Mouse (Mus musculus): Measurements from ENCODE around the gene Plbd1. TPM values are rescaled to one million over a fixed set of nuclear protein-coding genes. Genes with fewer than 3 reads are reported as not detected.

Gene Plbd1
- total RNA-seq, 2 experiments from 2014 or later: 14.2 to 15.5 TPM

Other genes with a start within 250 kb of the Plbd1 start
- not detected for gene E330021D16Rik, start 246.4 kb downstream of the Plbd1 start, total RNA-seq (2021)
- gene Atf7ip, start 155.8 kb downstream of the Plbd1 start, total RNA-seq (2021): 100 to 1,000 TPM in 1 of 2 experiments, 10 to 100 TPM in 1; 85.1 to 102 TPM
- under 1 TPM in 1 of 2 experiments, not detected in 1; 0.08 TPM for gene Gucy2c, start 119.8 kb upstream of the Plbd1 start, total RNA-seq (2021)
- 10 to 100 TPM; 32.2 to 40.5 TPM for gene Hist4h4, start 142.5 kb upstream of the Plbd1 start, total RNA-seq (2021)
- gene H2afj, start 146.3 kb upstream of the Plbd1 start, total RNA-seq (2021): 10 to 100 TPM; 18.1 to 19.7 TPM
- under 1 TPM; 0.39 to 0.57 TPM for gene BC049715, start 165.7 kb upstream of the Plbd1 start, total RNA-seq (2021)
- gene Wbp11, start 166.3 kb upstream of the Plbd1 start, total RNA-seq (2021): 10 to 100 TPM; 83.7 to 86.2 TPM
- gene Smco3, start 173.5 kb upstream of the Plbd1 start, total RNA-seq (2021): 1 to 10 TPM; 1.2 to 1.6 TPM
- gene Art4, start 195.8 kb upstream of the Plbd1 start, total RNA-seq (2021): 1 to 10 TPM in 1 of 2 experiments, under 1 TPM in 1; 0.41 to 1.0 TPM
- 100 to 1,000 TPM in 1 of 2 experiments, 10 to 100 TPM in 1; 73.6 to 120 TPM for gene Mgp, start 213.9 kb upstream of the Plbd1 start, total RNA-seq (2021)